Mouse (Mus musculus): Measurements from ENCODE around the gene Rbm14. TPM values are rescaled to one million over a fixed set of nuclear protein-coding genes. Genes with fewer than 3 reads are reported as not detected.

The Rbm14 gene
- 104 and 108 TPM in 2 replicates for polyA plus RNA-seq (2015; fragmentation: Nextera tagmentation; extraction: Ambion mirVana)

- Histone ChIP-seq H3K4me3 (ENCODE audit: low read length) (peak within 1 kb of the TSS; percentile 73), H3K27ac (ENCODE audit: low read length) (peak within 1 kb of the TSS; percentile 97), H3K4me2 (replicated peaks; ENCODE audit: low read depth, low read length) (peak within 1 kb of the TSS; percentile 94), H3K27me3 (ENCODE audit: insufficient read depth, low read length) (no peaks in the 10 kb centered on the region), H3K4me1 (ENCODE audit: insufficient read depth, low read length) (peaks cover 22% of the 10 kb centered on the region), H3K36me3 (ENCODE audit: insufficient read depth, low read length) (no peaks in the 10 kb centered on the region), H3K9me3 (ENCODE audit: low read length) (no peaks in the 10 kb centered on the region; the same call in 1 of the 2 replicates), H3K9ac (replicated peaks; ENCODE audit: low read length) (peak within 1 kb of the TSS; percentile 97)
- under 1% methylated on average over 80 of the region's 83 CpGs for WGBS
- peak; percentile 99 for ATAC-seq (ENCODE audit: low FRiP score, low TSS enrichment)
Measured at GRCm38 (mm10) chr19:4811063-4811908, at the start of gene Rbm14, which contains the start of gene Gm21992. Gene Rbm14, minus strand, starts transcription at chr19:4811634. Gene Gm21992, minus strand, starts transcription at chr19:4811612.

- WGBS, result 66% methylated on average over 6 of the region's 6 CpGs
- no peaks in the 10 kb centered on the region for H3K9me3 ChIP-seq (ENCODE audit: low read length)
- no peak overlapping the region for H3K9ac ChIP-seq (replicated peaks; ENCODE audit: low read length)
- H3K4me1 ChIP-seq (ENCODE audit: insufficient read depth, low read length), result peaks cover 4% of the 10 kb centered on the region; the same call in 1 of the 2 replicates
- no peak overlapping the region for H3K4me2 ChIP-seq (replicated peaks; ENCODE audit: low read depth, low read length)
- H3K36me3 ChIP-seq (ENCODE audit: insufficient read depth, low read length), result no peaks in the 10 kb centered on the region
- no peak overlapping the region for H3K4me3 ChIP-seq (ENCODE audit: low read length)
- ATAC-seq (ENCODE audit: low FRiP score, low TSS enrichment), result no peak
- H3K27ac ChIP-seq (ENCODE audit: low read length), result no peak overlapping the region
- H3K27me3 ChIP-seq (ENCODE audit: insufficient read depth, low read length), result no peaks in the 10 kb centered on the region
Measured at GRCm38 (mm10) chr19:4859081-4859480, 47.6 kb upstream of the Rbm14 start.

- Histone ChIP-seq H3K27me3 (ENCODE audit: insufficient read depth, low read length) (no peaks in the 10 kb centered on the region), H3K36me3 (ENCODE audit: insufficient read depth, low read length) (no peaks in the 10 kb centered on the region), H3K27ac (ENCODE audit: low read length) (no peak overlapping the region), H3K9ac (replicated peaks; ENCODE audit: low read length) (no peak overlapping the region), H3K4me1 (ENCODE audit: insufficient read depth, low read length) (peaks cover 4% of the 10 kb centered on the region; the same call in 1 of the 2 replicates), H3K4me3 (ENCODE audit: low read length) (peak overlapping the region; percentile 66; the same call in 1 of the 2 replicates), H3K9me3 (ENCODE audit: low read length) (no peaks in the 10 kb centered on the region), H3K4me2 (replicated peaks; ENCODE audit: low read depth, low read length) (peak overlapping the region; percentile 96)
- ATAC-seq (ENCODE audit: low FRiP score, low TSS enrichment), result no peak
- WGBS, result 82% methylated on average over 4 of the region's 4 CpGs
Measured at GRCm38 (mm10) chr19:4855951-4856350, 44.5 kb upstream of the Rbm14 start.

- ATAC-seq (ENCODE audit: low FRiP score, low TSS enrichment), result peak; percentile 52; the same call in 1 of the 2 replicates
- no peaks in the 10 kb centered on the region for H3K27me3 ChIP-seq (ENCODE audit: insufficient read depth, low read length)
- H3K27ac ChIP-seq (ENCODE audit: low read length), result 0 out of 2 replicates have a peak overlapping the region, but pooled peaks have one; percentile 31
- H3K9ac ChIP-seq (replicated peaks; ENCODE audit: low read length), result peak overlapping the region; percentile 78
- WGBS, result 2% methylated on average over 14 of the region's 14 CpGs
- peaks cover 4% of the 10 kb centered on the region; the same call in 1 of the 2 replicates for H3K4me1 ChIP-seq (ENCODE audit: insufficient read depth, low read length)
- H3K36me3 ChIP-seq (ENCODE audit: insufficient read depth, low read length), result no peaks in the 10 kb centered on the region
- H3K9me3 ChIP-seq (ENCODE audit: low read length), result no peaks in the 10 kb centered on the region
- peak overlapping the region; percentile 66 for H3K4me3 ChIP-seq (ENCODE audit: low read length)
- peak overlapping the region; percentile 96 for H3K4me2 ChIP-seq (replicated peaks; ENCODE audit: low read depth, low read length)
Measured at GRCm38 (mm10) chr19:4855470-4855820, 44.0 kb upstream of the Rbm14 start.

GRCm38 (mm10) chr19:4854552-4855469 is 43.4 kb upstream of the Rbm14 start, which contains the start of gene Ctsf:
Gene Ctsf, plus strand, starts transcription at chr19:4855130.
- WGBS, result 4% methylated on average over 42 of the region's 45 CpGs
- peak within 1 kb of the TSS; percentile 66 for H3K4me3 ChIP-seq (ENCODE audit: low read length)

GRCm38 (mm10) chr19:4850281-4850680 is 38.8 kb upstream of the Rbm14 start:
- H3K4me2 ChIP-seq (replicated peaks; ENCODE audit: low read depth, low read length), result no peak overlapping the region
- no peak overlapping the region for H3K4me3 ChIP-seq (ENCODE audit: low read length)
- H3K9ac ChIP-seq (replicated peaks; ENCODE audit: low read length), result no peak overlapping the region
- no peaks in the 10 kb centered on the region for H3K9me3 ChIP-seq (ENCODE audit: low read length)
- H3K4me1 ChIP-seq (ENCODE audit: insufficient read depth, low read length), result peaks cover 4% of the 10 kb centered on the region; the same call in 1 of the 2 replicates
- no peaks in the 10 kb centered on the region; the same call in 1 of the 2 replicates for H3K27me3 ChIP-seq (ENCODE audit: insufficient read depth, low read length)
- no peaks in the 10 kb centered on the region for H3K36me3 ChIP-seq (ENCODE audit: insufficient read depth, low read length)
- ATAC-seq (ENCODE audit: low FRiP score, low TSS enrichment), result no peak
- H3K27ac ChIP-seq (ENCODE audit: low read length), result no peak overlapping the region
- 57% methylated on average over 5 of the region's 5 CpGs for WGBS

More at GRCm38 (mm10) chr19:4854552-4855469, 43.4 kb upstream of the Rbm14 start, which contains the start of gene Ctsf:
- H3K9ac ChIP-seq (replicated peaks; ENCODE audit: low read length), result peak within 1 kb of the TSS; percentile 78
- 0 out of 2 replicates have a peak within 1 kb of the TSS, but pooled peaks have one; percentile 31 for H3K27ac ChIP-seq (ENCODE audit: low read length)
- H3K36me3 ChIP-seq (ENCODE audit: insufficient read depth, low read length), result no peaks in the 10 kb centered on the region
- H3K4me2 ChIP-seq (replicated peaks; ENCODE audit: low read depth, low read length), result peak within 1 kb of the TSS; percentile 96
- H3K27me3 ChIP-seq (ENCODE audit: insufficient read depth, low read length), result no peaks in the 10 kb centered on the region
- H3K9me3 ChIP-seq (ENCODE audit: low read length), result no peaks in the 10 kb centered on the region
- peaks cover 4% of the 10 kb centered on the region; the same call in 1 of the 2 replicates for H3K4me1 ChIP-seq (ENCODE audit: insufficient read depth, low read length)
- ATAC-seq (ENCODE audit: low FRiP score, low TSS enrichment), result peak; percentile 93

- H3K4me3 ChIP-seq (ENCODE audit: low read length), result no peak overlapping the region
- no peak overlapping the region for H3K9ac ChIP-seq (replicated peaks; ENCODE audit: low read length)
- no peaks in the 10 kb centered on the region; the same call in 1 of the 2 replicates for H3K27me3 ChIP-seq (ENCODE audit: insufficient read depth, low read length)
- H3K4me1 ChIP-seq (ENCODE audit: insufficient read depth, low read length), result peaks cover 4% of the 10 kb centered on the region; the same call in 1 of the 2 replicates
- no peaks in the 10 kb centered on the region for H3K36me3 ChIP-seq (ENCODE audit: insufficient read depth, low read length)
- 47% methylated on average over 4 of the region's 4 CpGs for WGBS
- ATAC-seq (ENCODE audit: low FRiP score, low TSS enrichment), result no peak
- no peaks in the 10 kb centered on the region for H3K9me3 ChIP-seq (ENCODE audit: low read length)
- H3K4me2 ChIP-seq (replicated peaks; ENCODE audit: low read depth, low read length), result no peak overlapping the region
- no peak overlapping the region for H3K27ac ChIP-seq (ENCODE audit: low read length)
Measured at GRCm38 (mm10) chr19:4849800-4850199, 38.4 kb upstream of the Rbm14 start.

- no peaks in the 10 kb centered on the region for H3K9me3 ChIP-seq (ENCODE audit: low read length)
- no peaks in the 10 kb centered on the region for H3K36me3 ChIP-seq (ENCODE audit: insufficient read depth, low read length)
- 34% methylated on average over 7 of the region's 7 CpGs for WGBS
Measured at GRCm38 (mm10) chr19:4847490-4847889, 36.1 kb upstream of the Rbm14 start.

GRCm38 (mm10) chr19:4845846-4846245 is 34.4 kb upstream of the Rbm14 start:
- no peak for ATAC-seq (ENCODE audit: low FRiP score, low TSS enrichment)
- Histone ChIP-seq H3K4me1 (ENCODE audit: insufficient read depth, low read length) (no peaks in the 10 kb centered on the region), H3K4me2 (replicated peaks; ENCODE audit: low read depth, low read length) (no peak overlapping the region), H3K9me3 (ENCODE audit: low read length) (no peaks in the 10 kb centered on the region), H3K9ac (replicated peaks; ENCODE audit: low read length) (no peak overlapping the region), H3K27me3 (ENCODE audit: insufficient read depth, low read length) (peaks cover 11% of the 10 kb centered on the region; the same call in 1 of the 2 replicates), H3K36me3 (ENCODE audit: insufficient read depth, low read length) (no peaks in the 10 kb centered on the region), H3K4me3 (ENCODE audit: low read length) (no peak overlapping the region), H3K27ac (ENCODE audit: low read length) (no peak overlapping the region)
- 58% methylated on average over 2 of the region's 2 CpGs for WGBS

More at GRCm38 (mm10) chr19:4847490-4847889, 36.1 kb upstream of the Rbm14 start:
- no peak overlapping the region for H3K9ac ChIP-seq (replicated peaks; ENCODE audit: low read length)
- no peak overlapping the region for H3K4me3 ChIP-seq (ENCODE audit: low read length)
- no peak overlapping the region for H3K27ac ChIP-seq (ENCODE audit: low read length)
- ATAC-seq (ENCODE audit: low FRiP score, low TSS enrichment), result no peak
- H3K4me1 ChIP-seq (ENCODE audit: insufficient read depth, low read length), result no peaks in the 10 kb centered on the region
- no peak overlapping the region for H3K4me2 ChIP-seq (replicated peaks; ENCODE audit: low read depth, low read length)
- no peaks in the 10 kb centered on the region; the same call in 1 of the 2 replicates for H3K27me3 ChIP-seq (ENCODE audit: insufficient read depth, low read length)
